Mouse (Mus musculus) CD4-positive, CD25-positive, alpha-beta regulatory T cell, adult 2 months (primary cell): ENCODE measurements around the gene Six3.

ENCODE experiments used
- DNase-seq: peaks from one replicate; pipeline ENCODE4 v3.0.0-alpha.2; 2012; ENCODE audit warnings: low read depth, low spot score

Six3 gene

DNA sequence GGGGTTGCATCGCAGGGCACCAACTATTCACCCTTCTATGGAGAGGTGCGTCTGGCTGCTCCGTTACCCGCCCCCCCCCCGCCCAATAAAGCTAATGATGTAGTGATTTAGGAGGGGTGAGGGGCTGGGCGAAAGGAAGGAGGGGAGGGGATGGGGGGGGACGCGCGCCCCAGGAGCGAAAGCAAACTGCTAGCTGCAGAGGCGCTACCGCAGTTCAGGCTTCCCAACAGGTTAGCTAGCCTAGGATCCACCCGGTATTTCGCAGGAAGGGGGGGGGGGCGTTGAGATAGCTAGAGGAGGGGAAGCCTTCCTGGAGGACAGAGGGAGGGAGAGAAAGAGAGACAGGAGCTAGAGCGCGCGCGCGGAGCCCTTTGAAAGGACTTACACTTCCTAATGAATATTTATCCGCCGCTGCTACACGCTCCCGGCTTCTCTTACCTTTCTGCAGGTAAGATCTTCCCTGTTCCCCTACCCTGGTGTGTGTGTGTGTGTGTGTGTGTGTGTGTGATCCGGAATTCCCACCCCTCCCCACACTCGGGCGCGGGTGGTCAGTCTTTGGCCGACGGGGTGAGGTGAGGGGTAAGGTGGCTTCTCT, at the start of gene Six3:
Gene Six3, plus strand, starts transcription at position 343 of the 595 bp plus-strand sequence.
- DNase-seq: no peak

DNA sequence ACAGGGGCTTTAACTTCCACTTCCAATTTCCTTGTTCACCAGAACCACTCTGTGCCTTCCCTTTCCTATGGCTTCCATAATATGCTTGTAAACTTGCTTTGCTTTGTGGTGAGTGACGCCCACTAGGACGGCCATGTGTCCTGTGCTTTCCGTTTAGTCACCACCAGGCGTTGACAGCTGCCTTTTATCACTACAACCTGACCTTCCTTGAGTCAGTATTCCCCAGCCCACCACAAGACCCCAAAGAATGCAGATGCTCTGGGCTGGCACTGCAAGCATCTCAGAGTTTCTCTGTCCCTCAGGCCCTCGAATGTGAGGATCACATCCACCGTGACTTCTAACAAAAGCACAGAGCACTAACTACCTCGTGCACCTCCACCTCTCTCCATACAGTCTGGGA, 49.3 kb upstream of the Six3 start:
- DNase-seq: no peak

DNA sequence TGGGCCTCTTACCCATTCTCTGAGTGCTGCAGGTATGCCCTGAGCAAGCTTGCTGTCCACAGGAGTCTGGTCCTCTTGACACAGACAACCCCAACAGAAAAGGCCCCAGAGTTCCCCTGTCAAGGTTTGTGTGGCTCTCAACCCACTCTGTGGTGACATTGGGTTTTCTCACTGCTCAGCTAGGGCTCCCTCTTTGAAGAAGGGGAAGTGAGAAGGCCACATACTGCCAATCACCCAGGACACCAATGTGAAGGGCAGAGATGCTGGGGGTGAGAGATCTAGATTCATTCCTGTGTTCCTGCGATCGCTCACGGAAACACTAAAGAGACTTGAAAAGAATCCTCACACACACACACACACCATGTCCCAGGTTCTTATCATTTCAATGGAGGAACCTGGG, 39.4 kb upstream of the Six3 start:
- no peak for DNase-seq

DNA sequence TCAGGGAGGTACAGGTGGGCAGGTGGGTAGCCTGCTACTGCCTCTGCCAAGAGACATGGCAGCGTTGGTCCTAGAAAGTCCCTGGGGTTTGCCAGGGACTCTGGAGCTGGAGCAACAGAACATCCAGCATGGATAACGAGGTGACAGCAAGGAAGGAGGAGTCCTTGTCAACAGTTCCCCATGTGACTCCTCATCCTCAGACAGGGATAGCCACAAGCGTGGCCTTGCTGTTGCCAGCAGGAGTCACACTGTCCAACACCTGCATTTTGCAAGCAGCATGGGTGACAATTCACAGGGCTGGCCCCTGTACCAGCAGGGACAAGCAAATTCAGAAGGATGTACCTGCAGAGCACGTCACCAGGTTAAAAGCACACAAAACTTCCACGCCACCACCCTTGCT, 35.1 kb upstream of the Six3 start:
- no peak for DNase-seq

DNA sequence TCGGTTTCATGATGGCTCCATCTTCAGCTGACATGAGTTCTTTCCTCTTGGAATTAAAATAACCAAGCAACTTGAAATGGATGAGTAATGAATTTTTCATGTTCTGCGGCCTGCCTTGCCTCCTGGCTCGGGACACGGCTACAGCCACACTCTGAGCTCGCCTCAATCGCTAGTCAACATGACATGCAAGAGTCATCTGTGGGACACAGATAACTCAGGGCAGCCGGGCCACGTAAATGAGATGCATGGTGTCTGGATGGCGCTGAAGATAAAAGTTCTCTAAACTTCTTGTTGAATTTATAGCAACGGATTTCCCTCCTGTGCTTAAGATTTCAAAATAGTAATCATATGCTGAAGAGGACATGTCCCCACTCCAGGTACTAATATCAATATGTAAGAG, 34.1 kb upstream of the Six3 start:
- no peak for DNase-seq

DNA sequence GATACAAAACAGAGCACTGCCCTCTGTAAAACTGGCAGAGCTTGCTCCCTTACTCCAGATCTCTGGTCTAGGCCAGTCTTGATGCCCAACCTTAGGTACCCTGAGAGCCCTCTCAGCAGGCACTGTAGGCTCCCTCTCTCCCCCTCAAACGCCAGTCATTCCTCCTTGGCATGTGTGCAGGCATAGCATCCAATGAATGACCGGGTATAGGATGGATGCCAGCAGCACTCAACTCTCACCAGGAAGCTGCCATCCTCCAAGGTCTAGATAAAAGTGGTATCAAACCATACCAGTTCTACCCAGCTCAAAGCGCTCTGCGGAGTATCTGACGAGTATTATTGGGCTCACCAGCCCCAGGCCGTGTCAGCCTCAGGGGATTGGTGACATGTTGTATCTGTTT, 33.2 kb upstream of the Six3 start:
- DNase-seq: no peak

DNA sequence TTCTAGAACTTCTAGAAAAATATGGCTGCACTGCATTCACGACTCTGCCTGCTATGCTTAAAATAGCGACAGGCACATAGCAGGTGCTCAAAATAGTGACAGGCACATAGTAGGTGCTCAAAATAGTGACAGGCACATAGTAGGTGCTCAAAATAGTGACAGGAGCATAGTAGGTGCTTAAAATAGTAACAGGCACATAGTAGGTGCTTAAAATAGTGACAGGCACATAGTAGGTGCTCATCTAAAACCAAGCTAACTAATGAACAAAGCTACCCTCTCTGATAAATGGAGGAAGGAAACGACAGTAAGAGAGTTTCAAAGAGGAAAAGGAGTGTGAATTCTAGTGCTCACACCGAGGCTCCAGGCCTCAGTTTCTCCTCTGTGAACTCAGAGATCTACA, 29.2 kb upstream of the Six3 start:
- no peak for DNase-seq

DNA sequence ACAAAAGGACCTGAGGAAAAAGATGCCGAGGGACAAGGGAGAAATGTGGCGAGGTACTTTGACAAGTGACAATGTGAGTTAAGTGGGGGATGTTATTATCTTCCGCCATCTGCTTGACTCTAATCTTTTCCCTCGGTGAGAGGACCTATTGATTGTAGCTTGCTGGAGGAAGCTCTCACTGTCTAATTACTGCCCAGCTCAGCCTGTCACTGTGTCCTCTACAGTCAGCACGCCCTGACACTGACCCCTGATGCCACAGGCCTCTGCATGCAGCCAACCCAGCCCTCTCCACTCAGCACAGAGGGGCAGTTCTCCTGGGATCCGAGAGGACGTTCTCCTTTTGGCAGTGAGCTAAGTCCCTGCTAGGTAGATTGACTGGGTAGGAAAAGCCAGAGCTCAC, 28.8 kb upstream of the Six3 start:
- no peak for DNase-seq

DNA sequence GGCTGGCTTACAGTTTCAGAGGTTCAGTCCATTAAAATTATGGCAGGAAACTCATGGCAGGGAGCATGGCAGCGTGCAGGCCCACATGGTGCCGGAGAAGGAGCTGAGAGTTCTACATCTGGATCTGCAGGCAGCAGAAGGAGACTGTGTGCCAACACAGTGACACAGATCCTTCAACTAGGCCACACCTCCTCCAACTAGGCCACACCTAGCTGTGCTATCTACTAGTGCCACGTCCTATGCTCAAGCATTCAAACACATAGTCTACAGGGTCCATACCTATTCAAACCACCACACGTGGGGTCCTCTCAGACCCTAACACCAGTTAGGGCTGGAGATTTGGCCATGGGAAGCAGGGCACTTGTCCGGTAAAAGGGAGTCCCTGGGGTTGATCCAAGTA, 27.6 kb upstream of the Six3 start:
- DNase-seq: no peak

DNA sequence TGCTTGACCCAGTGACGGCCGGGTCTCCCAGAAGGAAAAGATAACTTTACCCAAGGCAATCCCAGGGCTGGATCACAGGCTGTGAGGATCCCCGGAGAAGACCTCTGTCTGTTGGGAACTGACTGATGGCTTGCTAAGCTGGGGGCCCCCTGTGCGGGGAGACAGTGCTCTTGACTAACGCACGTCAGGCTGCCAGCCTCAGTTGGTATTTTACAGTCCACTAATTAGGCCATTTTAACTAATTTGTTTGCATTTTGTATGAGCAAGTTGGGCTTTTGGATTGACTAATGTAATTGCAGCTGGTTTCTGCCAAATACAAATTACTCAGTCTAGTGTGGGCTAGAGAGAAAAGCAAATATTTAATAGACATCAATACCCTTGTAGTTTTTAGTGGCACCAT, 21.4 kb upstream of the Six3 start:
- DNase-seq: no peak

DNA sequence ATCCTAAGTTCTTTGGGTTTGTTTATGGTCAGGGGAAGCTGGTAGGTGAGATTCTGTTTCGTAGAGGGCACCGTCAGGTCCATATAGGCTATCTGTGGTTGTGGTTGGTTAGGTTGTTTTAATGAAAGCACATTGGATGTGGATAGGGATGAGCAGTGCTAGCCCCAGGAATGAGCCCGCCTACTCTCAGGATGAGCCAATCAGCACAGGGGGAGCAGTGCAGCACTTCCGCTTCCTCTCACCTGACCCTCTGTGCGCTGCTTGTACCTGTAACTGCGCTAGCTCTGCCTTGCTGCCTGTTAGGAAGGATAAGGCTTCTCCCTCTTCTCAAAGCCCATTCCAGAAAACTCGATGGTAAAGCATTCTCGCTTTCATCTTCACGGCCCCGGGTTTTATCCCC, 17.6 kb upstream of the Six3 start:
- no peak for DNase-seq

DNA sequence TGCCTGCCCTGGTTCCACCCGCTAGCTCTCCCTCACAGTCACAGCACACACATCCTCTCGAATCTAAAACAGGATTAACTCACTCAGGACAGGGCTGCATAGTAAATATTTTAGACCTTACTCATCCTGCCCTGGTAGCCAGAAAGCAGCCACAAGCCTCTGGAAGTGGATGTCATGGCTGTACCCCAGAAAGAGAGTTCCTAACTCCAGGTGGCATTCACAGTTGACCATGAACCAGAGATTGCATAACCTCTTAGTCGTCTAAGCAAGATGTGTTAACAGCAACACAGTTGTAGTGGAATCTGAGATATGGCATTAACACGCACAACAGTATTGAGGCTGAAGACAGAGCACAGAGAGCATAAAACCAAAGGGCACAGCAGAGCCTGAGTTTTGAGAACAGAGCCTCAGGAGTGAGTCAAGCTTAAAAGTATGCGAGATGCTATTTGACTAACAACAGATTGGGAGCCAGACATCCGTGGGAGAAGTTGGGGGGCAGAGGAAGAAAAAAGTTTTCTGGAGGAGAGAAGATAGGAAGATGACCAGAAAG, 17.0 kb upstream of the Six3 start:
- no peak for DNase-seq

DNA sequence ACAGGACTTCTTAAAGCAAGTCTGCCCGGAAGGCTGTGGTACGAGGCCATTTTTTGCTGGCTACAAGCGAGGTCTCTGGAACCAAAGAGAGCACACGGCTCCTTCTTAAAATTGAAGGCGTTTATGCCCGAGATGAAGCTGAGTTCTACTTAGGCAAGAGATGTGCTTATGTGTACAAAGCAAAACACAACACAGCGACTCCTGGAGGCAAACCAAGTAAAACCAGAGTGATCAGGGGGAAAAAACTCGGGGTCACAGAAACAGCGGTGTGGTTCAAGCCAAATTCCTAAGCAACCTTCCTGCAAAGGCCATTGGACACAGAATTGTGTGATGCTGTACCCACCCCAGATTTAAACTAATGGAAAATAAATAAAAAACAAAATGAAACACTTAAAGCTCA, 13.9 kb upstream of the Six3 start:
- no peak for DNase-seq

DNA sequence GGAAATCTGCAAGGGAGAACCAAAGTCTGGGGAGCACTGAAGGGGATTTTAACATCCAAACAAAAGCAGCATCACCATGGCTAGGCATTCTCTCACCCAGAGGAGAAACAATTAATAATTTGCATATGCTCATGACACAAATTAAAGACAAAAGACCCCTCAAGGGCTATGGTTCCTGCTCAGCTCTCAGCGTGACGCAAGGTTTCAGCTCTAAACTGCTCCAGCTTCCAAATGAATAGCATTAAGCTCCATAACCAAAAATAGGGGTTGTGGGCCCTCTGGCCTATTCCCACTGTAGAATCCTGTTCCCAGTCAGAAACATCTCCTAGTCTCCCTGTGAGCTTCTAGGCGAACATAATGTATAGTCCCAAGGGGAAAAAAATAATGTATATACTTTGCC, 6.9 kb upstream of the Six3 start:
- DNase-seq: no peak

DNA sequence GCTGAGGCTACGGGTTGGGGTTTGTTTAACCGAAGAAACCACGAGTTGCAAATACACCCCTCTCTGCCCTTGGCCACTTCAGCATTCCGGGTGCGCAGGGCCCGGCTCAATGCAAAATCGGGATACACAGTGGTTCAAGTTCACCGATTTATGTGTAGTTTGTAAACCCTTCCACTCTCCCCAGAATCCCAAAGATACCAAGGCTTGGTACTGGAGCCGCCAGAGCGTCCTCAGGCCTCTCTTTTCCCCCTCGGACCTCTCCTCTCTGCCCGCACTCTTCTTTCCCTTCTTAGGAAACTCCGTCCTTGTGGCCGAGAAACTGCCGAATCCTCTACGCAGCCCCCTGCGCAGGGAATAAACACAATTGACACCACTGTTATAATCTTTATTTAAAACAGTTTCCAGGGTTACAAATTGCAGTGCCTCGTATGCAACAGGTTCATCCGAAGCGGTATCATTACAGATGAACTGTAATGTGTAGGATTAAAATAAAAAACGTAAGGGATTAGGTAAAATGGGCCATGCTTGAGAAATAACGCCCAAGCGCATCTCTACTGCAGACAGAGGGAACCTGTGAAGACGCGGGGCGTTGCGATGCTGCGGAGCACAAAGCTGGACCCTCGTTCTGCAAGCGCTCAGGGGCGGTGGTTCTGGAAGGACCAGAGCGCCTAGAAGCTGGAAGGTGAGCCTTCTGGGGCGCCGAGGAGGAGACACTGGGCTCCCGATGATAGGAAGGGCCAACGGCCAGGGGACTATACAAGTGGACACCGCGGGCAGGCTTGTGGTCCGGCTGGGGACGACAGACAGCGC, 5.6 kb upstream of the Six3 start:
- DNase-seq: no peak

DNA sequence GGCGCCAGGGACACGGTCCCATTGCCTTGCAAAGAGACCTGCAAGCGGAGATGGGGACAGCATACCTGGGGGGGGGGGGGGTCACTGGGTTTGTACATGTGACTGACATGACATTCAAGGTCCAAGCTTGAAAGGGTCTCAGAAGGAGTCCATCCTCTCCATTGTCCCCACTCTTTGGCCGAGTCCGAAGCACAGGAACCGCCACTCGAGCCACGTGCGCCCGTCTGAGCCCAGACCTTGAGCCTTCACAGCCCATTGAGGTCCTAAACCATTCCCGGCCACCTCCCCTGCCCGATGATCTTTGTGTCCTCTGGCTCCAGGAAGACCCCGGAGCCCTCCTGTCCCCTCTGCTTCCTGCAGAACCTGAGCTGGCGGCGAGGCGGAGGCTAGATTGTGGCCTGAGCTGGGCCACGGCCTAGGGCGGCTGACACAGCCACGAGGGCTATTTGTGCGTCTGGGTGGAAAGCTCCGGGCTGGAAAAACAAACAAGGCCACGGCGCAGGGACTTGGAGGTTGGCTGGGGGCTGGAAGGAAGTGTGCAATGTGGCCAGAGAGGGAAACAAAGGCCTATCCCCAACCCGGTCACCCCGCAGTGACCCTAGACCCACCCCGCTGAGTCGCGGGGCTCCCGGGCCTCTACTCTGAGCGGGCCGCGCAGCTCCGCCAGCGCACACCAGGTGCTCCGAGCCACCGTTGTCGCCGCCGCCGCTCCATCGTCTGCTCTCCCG, 4.9 kb upstream of the Six3 start:
- DNase-seq: no peak

DNA sequence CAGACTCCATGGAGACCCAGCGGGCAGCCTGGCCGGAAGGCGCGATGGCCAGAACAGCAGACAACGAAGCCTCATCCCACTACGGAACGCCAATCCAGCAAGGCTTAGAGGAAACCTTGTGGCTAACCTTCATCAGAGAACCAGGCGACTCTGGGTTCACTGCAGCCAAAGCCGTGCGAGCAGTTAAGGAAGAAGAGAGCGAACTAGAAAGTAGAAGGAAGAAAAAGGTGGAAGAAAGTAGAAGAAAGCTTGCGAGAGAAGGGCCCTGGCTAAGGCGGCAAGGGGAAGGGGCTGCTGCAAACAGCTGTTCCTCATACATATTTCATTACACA, 4.3 kb upstream of the Six3 start:
- no peak for DNase-seq

DNA sequence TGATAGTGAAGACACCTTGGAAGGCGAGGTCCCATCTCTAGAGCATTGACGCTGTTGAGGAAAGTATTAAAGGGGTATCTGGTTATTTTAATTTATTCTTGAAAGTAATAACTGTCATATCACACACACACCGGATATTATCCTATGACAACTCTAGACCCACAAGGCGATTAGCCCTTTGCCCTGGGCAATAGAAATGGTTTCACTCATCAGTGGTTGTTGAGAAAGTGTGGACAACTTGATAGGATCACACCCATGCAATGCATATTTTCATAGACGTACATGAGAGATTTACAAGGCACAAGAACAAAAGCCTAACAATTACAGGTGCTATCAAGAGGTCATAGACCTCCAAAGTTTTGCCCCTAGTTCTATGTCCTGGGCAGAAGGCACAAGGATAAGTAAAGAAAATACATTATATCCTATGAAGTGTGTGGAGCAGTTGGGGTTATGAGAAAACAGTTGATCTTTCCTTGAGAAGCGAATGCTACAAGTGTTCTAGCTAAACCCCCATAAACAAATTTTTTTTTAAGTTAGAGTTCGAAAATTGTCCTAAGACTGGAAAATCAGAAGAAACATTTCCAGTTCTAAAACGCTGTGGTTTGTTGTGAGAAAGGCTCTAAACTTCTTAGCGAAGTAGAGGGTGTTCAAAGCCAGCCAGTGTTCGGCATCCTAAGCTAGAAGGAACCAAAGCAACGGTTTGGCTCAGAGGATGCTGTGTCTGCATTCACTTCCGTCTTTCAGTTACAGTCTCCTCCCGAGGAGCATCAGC, 3.6 kb upstream of the Six3 start:
- no peak for DNase-seq

DNA sequence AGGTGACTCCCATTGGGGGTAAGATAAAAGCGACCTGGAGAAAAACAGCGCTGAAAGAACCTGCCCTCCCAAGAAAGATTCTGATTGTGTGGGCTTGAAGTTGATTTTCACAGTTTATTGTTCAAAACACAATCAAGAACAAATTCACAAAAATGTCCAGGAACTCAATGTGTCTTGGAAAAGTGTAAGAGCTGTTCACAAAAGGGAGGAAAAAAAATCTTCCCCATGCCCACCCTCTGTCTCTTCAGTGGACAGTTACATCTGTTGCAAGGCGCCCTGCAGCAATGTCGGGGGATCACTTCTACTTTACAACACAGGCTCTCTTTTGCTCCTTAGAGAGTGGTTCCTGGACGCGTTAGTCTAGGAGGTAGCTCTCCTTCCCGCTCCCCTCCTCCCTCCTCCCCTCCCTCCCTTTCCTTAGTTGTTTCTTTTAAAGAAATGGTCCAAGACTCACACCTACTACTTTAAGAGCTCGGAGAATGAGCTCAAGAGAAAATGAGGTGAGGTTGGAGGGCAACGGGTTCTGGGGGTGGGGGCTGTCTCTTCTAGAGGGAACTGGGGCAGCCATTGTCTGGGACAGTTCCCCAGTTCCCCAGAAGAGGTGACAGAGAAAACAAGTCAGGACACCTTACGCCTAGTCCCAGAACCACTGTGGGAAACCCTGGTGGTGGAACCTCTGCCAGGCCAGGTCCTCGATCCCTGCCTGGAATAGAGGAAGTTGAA, 2.9 kb upstream of the Six3 start:
- no peak for DNase-seq

DNA sequence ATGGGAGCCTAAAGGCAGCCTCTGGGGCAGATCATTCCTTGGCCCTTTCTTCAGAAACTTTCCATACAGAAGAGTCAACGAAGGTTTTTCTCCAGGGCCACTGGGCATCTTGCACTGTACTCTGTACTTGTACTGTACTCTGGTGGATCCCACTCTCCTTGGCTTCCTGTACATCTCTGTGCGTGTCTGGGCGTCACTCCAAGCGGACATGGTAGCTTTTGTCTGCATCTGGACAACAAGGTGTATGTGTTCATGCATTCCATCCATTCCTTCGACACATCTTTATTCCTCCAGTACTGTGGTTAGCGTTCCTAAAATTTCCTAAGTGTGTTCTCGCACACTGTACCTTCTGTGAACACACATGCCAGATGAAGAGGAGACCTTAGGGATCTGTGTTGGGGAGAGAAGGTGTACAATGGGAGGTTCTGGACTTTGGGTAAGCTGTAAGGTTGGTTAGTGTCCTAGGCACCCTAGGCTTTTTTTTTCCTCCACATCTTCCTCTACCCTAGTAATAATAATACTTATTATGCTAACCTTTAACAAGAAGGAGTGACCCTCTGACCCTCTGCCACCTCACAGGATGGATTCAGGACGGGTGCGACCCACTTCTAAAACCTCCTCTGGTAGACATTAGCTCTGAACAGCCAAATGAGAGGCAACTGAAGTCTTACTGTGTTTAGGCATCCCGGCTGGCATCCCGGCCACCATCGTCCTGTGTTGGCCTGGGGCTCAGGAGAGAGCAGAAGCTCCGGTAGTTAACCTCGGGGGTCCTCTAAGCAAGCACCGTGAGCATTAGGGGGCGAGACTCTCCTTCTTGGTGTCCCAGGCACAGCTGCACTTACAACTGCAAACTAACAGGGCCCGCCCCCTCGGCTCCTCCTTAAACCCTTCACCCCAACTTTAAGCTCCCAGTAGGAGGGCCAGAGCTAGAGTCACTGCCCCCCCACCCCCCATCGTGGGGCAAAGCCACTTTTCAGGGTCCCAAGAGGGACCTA, 1.6 kb upstream of the Six3 start:
- DNase-seq: no peak
